Mouse (Mus musculus) macrophage (primary cell): ENCODE data around the gene Fbxo3. TPM values are rescaled to one million over a fixed set of nuclear protein-coding genes. Genes with fewer than 3 reads are reported as not detected.
"Not testable (repeated sequence)": the region's sequence is repeated elsewhere in the genome, so short reads cannot be mapped to it uniquely, and the experiment has no call there.

Experiments used
- H3K27ac ChIP-seq: fragments of 350-480 bp; formaldehyde crosslinking; 2 replicates; pipeline ENCODE4 v1.9.0; 2021
- H3K36me3 ChIP-seq: fragments of 350-480 bp; formaldehyde crosslinking; 2 replicates; pipeline ENCODE4 v1.9.0; 2021; ENCODE audit errors: inconsistent target
- H3K4me3 ChIP-seq: fragments of 350-480 bp; formaldehyde crosslinking; 2 replicates; pipeline ENCODE4 v1.9.0; 2021; ENCODE audit errors: inconsistent target
- H3K79me2 ChIP-seq: fragments of 350-480 bp; formaldehyde crosslinking; 2 replicates; pipeline ENCODE4 v1.9.0; 2021; ENCODE audit errors: inconsistent target
- WGBS: methylation state at CpG from one replicate; pipeline ENCODE4 v1.1.7; 2026; ENCODE audit warnings: inconsistent platforms; ENCODE audit not compliant: missing documents; 5-methylcytosine and 5-hydroxymethylcytosine counted together
- polyA plus RNA-seq: library from polyadenylated mRNA; stranded (reverse); fragments of 250-400 nt; gene quantifications from 3 replicates; pipeline ENCODE4 v1.2.4, GENCODE M21; 2018; ENCODE audit warnings: inconsistent platforms
- total RNA-seq, 78 experiments: library from RNA; depleted of rRNA; stranded (reverse); fragments of 250-400 nt; gene quantifications; 1 replicate in 9 of 78; 2 replicates in 24 of 78; 3 replicates in 43 of 78; 4 replicates in 2 of 78; pipeline ENCODE4 v1.2.4; 2018; ENCODE audit warnings: inconsistent platforms in 56 of 78

Fbxo3 gene
- 10 to 100 TPM; 22.4 to 89.7 (median 55.1) TPM for total RNA-seq (2018; cell fraction: chromatin; rRNA removed)
- total RNA-seq (2018; cell fraction: cytosol; rRNA removed): 10 to 100 TPM; 19.2 to 38.3 (median 27.1) TPM
- total RNA-seq (2018; cell fraction: nucleus; rRNA removed): 10 to 100 TPM; 19.8 to 82.3 (median 43.1) TPM
- 26.0 to 39.2 TPM (median 26.9 TPM) in 3 replicates for polyA plus RNA-seq

- under 1% methylated on average over 35 of the region's 44 CpGs for WGBS
- Histone ChIP-seq H3K27ac (peak within 1 kb of the TSS; percentile 29), H3K36me3 (peaks cover 12% of the 10 kb centered on the region; the same call in 1 of the 2 replicates), H3K4me3 (peak within 1 kb of the TSS; percentile 73), H3K79me2 (peaks cover 46% of the 10 kb centered on the region)
These were observed at the start of gene Fbxo3 for GRCm38 (mm10) chr2:104027458-104028138. Gene Fbxo3, plus strand, starts transcription at chr2:104027721.

GRCm38 (mm10) chr2:103982250-103982649 is 45.3 kb upstream of the Fbxo3 start:
- WGBS: 24% methylated on average over 5 of the region's 5 CpGs
- H3K36me3 ChIP-seq: peaks cover 50% of the 10 kb centered on the region
- H3K27ac ChIP-seq: no peak overlapping the region
- H3K79me2 ChIP-seq: peaks cover 13% of the 10 kb centered on the region; the same call in 1 of the 2 replicates
- H3K4me3 ChIP-seq: no peak overlapping the region

GRCm38 (mm10) chr2:103983146-103983545 is 44.4 kb upstream of the Fbxo3 start:
- peaks cover 41% of the 10 kb centered on the region for H3K36me3 ChIP-seq
- no peak overlapping the region for H3K4me3 ChIP-seq
- H3K79me2 ChIP-seq: peaks cover 4% of the 10 kb centered on the region; the same call in 1 of the 2 replicates
- 89% methylated on average over 10 of the region's 10 CpGs for WGBS
- no peak overlapping the region for H3K27ac ChIP-seq

- H3K27ac ChIP-seq, H3K36me3 ChIP-seq, H3K79me2 ChIP-seq, H3K4me3 ChIP-seq: not testable (repeated sequence)
- 85% methylated on average over 8 of the region's 8 CpGs for WGBS
These were observed 39.9 kb upstream of the Fbxo3 start for GRCm38 (mm10) chr2:103987595-103987994.

- Histone ChIP-seq H3K36me3 (no peaks in the 10 kb centered on the region), H3K79me2 (no peaks in the 10 kb centered on the region), H3K4me3 (no peak overlapping the region), H3K27ac (no peak overlapping the region)
- 92% methylated on average over 6 of the region's 6 CpGs for WGBS
These were observed 37.8 kb upstream of the Fbxo3 start for GRCm38 (mm10) chr2:103989724-103990123.

- Histone ChIP-seq H3K27ac (no peak overlapping the region), H3K36me3 (no peaks in the 10 kb centered on the region), H3K79me2 (no peaks in the 10 kb centered on the region), H3K4me3 (no peak overlapping the region)
These were observed 36.2 kb upstream of the Fbxo3 start for GRCm38 (mm10) chr2:103991303-103991702.

- H3K4me3 ChIP-seq: no peak overlapping the region
- no peaks in the 10 kb centered on the region for H3K79me2 ChIP-seq
- no peak overlapping the region for H3K27ac ChIP-seq
- H3K36me3 ChIP-seq: no peaks in the 10 kb centered on the region
- 93% methylated on average over 9 of the region's 9 CpGs for WGBS
These were observed 35.4 kb upstream of the Fbxo3 start for GRCm38 (mm10) chr2:103992162-103992561.

GRCm38 (mm10) chr2:103992618-103993332 is 34.7 kb upstream of the Fbxo3 start:
- H3K79me2 ChIP-seq: no peaks in the 10 kb centered on the region
- no peak overlapping the region for H3K27ac ChIP-seq
- 92% methylated on average over 17 of the region's 17 CpGs for WGBS
- H3K4me3 ChIP-seq: no peak overlapping the region
- H3K36me3 ChIP-seq: no peaks in the 10 kb centered on the region

- Histone ChIP-seq H3K79me2 (no peaks in the 10 kb centered on the region), H3K4me3 (no peak overlapping the region), H3K27ac (no peak overlapping the region), H3K36me3 (no peaks in the 10 kb centered on the region)
- WGBS: 10% methylated on average over 2 of the region's 2 CpGs
These were observed 26.4 kb upstream of the Fbxo3 start for GRCm38 (mm10) chr2:104001076-104001475.

- Histone ChIP-seq H3K79me2 (no peaks in the 10 kb centered on the region), H3K27ac (no peak overlapping the region), H3K36me3 (no peaks in the 10 kb centered on the region), H3K4me3 (no peak overlapping the region)
- 67% methylated on average over 4 of the region's 4 CpGs for WGBS
These were observed 25.7 kb upstream of the Fbxo3 start for GRCm38 (mm10) chr2:104001861-104002260.

GRCm38 (mm10) chr2:104002711-104003413 is 24.7 kb upstream of the Fbxo3 start:
- H3K36me3 ChIP-seq: no peaks in the 10 kb centered on the region
- WGBS: 39% methylated on average over 16 of the region's 16 CpGs
- H3K27ac ChIP-seq: no peak overlapping the region
- no peak overlapping the region for H3K4me3 ChIP-seq
- no peaks in the 10 kb centered on the region for H3K79me2 ChIP-seq

- H3K79me2 ChIP-seq: no peaks in the 10 kb centered on the region
- WGBS: 80% methylated on average over 7 of the region's 7 CpGs
- H3K36me3 ChIP-seq: no peaks in the 10 kb centered on the region
- no peak overlapping the region for H3K4me3 ChIP-seq
- no peak overlapping the region for H3K27ac ChIP-seq
These were observed 19.6 kb upstream of the Fbxo3 start for GRCm38 (mm10) chr2:104007793-104008519.

GRCm38 (mm10) chr2:104008853-104009252 is 18.7 kb upstream of the Fbxo3 start:
- 93% methylated on average over 2 of the region's 3 CpGs for WGBS
- not testable (repeated sequence) for H3K27ac ChIP-seq, H3K4me3 ChIP-seq

GRCm38 (mm10) chr2:104023096-104023495 is 4.4 kb upstream of the Fbxo3 start:
- 72% methylated on average over 7 of the region's 7 CpGs for WGBS
- Histone ChIP-seq H3K36me3 (no peaks in the 10 kb centered on the region), H3K27ac (no peak overlapping the region), H3K79me2 (peaks cover 4% of the 10 kb centered on the region; the same call in 1 of the 2 replicates), H3K4me3 (no peak overlapping the region)

More at GRCm38 (mm10) chr2:104008853-104009252, 18.7 kb upstream of the Fbxo3 start:
- not testable (repeated sequence) for H3K79me2 ChIP-seq, H3K36me3 ChIP-seq
